Mouse (Mus musculus): Measurements from ENCODE around the gene Adcy10.

GRCm38 (mm10) chr1:165441719-165442118 is 43.3 kb upstream of the Adcy10 start:
- TF ChIP-seq CTCF (IDR thresholded peaks at IDR 0.05; ENCODE audit: low read depth, low read length) (no peak), POLR2A (IDR thresholded peaks at IDR 0.05; ENCODE audit: insufficient read depth, low read length) (no peak), EP300 (IDR thresholded peaks at IDR 0.05; ENCODE audit: insufficient read depth, low read depth, low read length) (no peak)
